Mouse (Mus musculus): ENCODE results near the gene Olfr324.
A peak's percentile ranks its signal among the peaks of the same experiment; 100 is the strongest.

Gene Olfr324

GRCm38 (mm10) chr11:58636376-58636977 lies 41.6 kb downstream of the Olfr324 start:
- DNase-seq = no peak

- DNase-seq = no peak
These were observed 43.3 kb downstream of the Olfr324 start for GRCm38 (mm10) chr11:58638176-58638701.

GRCm38 (mm10) chr11:58640272-58640867 lies 45.5 kb downstream of the Olfr324 start, which contains the start of gene Trim58:
TSS of gene Trim58 (plus strand) at chr11:58640465.
- DNase-seq = no peak

GRCm38 (mm10) chr11:58641057-58641456 lies 46.1 kb downstream of the Olfr324 start:
- no peak for DNase-seq

- no peak for DNase-seq
These were observed 46.9 kb downstream of the Olfr324 start for GRCm38 (mm10) chr11:58641638-58642358.

- DNase-seq = peak; percentile 18
These were observed 48.4 kb downstream of the Olfr324 start for GRCm38 (mm10) chr11:58643350-58643749.
